Mouse (Mus musculus): ENCODE results near the gene S100a16.

GRCm38 (mm10) chr3:90505216-90505615 is 31.8 kb upstream of the S100a16 start:
- no peak for TF ChIP-seq POLR2A (IDR thresholded peaks at IDR 0.05; ENCODE audit: low read depth, low read length)
- TF ChIP-seq CTCF (IDR thresholded peaks at IDR 0.05; ENCODE audit: borderline replicate concordance, insufficient read depth, low read length) = no peak

Data from embryonic fibroblast, embryonic 13.5 days (primary cell).